Comparison of ENCODE assay signal across 12 mouse cellular contexts in the genomic region with DNA sequence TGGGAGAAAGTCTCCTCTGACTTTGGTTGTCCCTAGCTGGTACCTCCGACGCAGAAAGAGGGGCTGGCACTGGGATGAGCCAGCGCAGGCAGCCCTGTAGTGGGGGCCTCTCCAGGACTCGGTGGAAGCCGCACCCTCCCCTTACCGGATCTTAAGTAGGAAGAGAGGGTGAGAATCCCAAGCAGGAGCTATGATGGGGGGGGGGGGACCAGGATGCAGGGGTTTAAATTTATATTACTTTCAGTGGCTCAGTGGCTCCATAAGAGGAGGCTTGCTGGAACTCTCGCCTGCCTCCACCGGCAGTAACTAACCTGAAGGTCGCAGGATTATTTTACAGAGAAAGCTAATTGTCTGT. TPM values are rescaled to one million over a fixed set of nuclear protein-coding genes. Genes with fewer than 3 reads are reported as not detected.
DNase-seq lines count a peak whose midpoint lies in the region; ATAC-seq and TF ChIP-seq lines count a peak whose summit lies in the region.
"Had no signal": no experiment of that assay in that cellular context is flagged by ENCODE, and none has a peak within 500 bp of the region (broad histone marks: within the 10 kb centered on the region; RNA-seq: fewer than 3 reads in every experiment).

No protein-coding gene starts in this region.

- no peak for ATAC-seq in heart, embryonic 14.5 days (ENCODE audit: insufficient number of reproducible peaks, insufficient read depth, low FRiP score, low read depth)
- no peak for ATAC-seq in forebrain, embryonic 15.5 days (replicated peaks)
- no peak for ATAC-seq in midbrain, embryonic 12.5 days (ENCODE audit: low FRiP score, low read depth)
- ATAC-seq: inflammation-experienced regulatory T-cells, adult 6 months had no signal

- no peak overlapping the region for H3K9ac ChIP-seq in heart, embryonic 14.5 days (ENCODE audit: low read length)
- peak overlapping the region; percentile 32 for H3K9ac ChIP-seq in forebrain, embryonic 15.5 days (replicated peaks)
- no peak overlapping the region for H3K9ac ChIP-seq in midbrain, embryonic 12.5 days (replicated peaks)
- H3K9ac ChIP-seq: liver, embryonic 15.5 days had no signal

- no peak overlapping the region for H3K27ac ChIP-seq in heart, embryonic 14.5 days (replicated peaks in 1 of 2; ENCODE audit: control insufficient read depth in 1 of 2, insufficient read depth in 1 of 2, low read depth in 2 of 2, low read length in 2 of 2)
- peak overlapping the region; percentile 67 for H3K27ac ChIP-seq in forebrain, embryonic 15.5 days (replicated peaks)
- peak overlapping the region; percentile 73 for H3K27ac ChIP-seq in midbrain, embryonic 12.5 days (replicated peaks)
- H3K27ac ChIP-seq: liver, embryonic 15.5 days had no signal

- peaks cover 0 to 21% of the 10 kb centered on the region in 2 experiments; a peak in 3 of 4 replicates for H3K4me1 ChIP-seq in heart, embryonic 14.5 days (ENCODE audit: control insufficient read depth in 2 of 2, insufficient read depth in 2 of 2, low read length in 2 of 2)
- peaks cover 51% of the 10 kb centered on the region for H3K4me1 ChIP-seq in forebrain, embryonic 15.5 days
- peaks cover 59% of the 10 kb centered on the region for H3K4me1 ChIP-seq in midbrain, embryonic 12.5 days

- H3K27me3 ChIP-seq in heart, embryonic 14.5 days (ENCODE audit: control insufficient read depth, insufficient read depth, low read length) = peaks cover 88% of the 10 kb centered on the region
- peaks cover 30% of the 10 kb centered on the region for H3K27me3 ChIP-seq in forebrain, embryonic 15.5 days
- H3K27me3 ChIP-seq in midbrain, embryonic 12.5 days = peaks cover 92% of the 10 kb centered on the region

- no peaks in the 10 kb centered on the region for H3K9me3 ChIP-seq in heart, embryonic 14.5 days (ENCODE audit: control insufficient read depth, low read length)
- H3K9me3 ChIP-seq in forebrain, embryonic 15.5 days = no peaks in the 10 kb centered on the region
- no peaks in the 10 kb centered on the region for H3K9me3 ChIP-seq in midbrain, embryonic 12.5 days
- H3K9me3 ChIP-seq: liver, embryonic 15.5 days had no signal

- WGBS in heart, embryonic 14.5 days = under 1% methylated on average over 9 of the region's 9 CpGs
- 5% methylated on average over 9 of the region's 9 CpGs for WGBS in forebrain, embryonic 15.5 days
- 3% methylated on average over 8 of the region's 9 CpGs for whole genome bisulfite sequencing in midbrain, embryonic 12.5 days

- no peak for TF ChIP-seq POLR2A in brain, embryonic 14.5 days (IDR thresholded peaks at IDR 0.05; ENCODE audit: borderline replicate concordance, extremely low read depth, insufficient read depth, insufficient read length, poor library complexity, severe bottlenecking)

- H3K4me2 ChIP-seq in heart, embryonic 14.5 days (ENCODE audit: low read length) = 0 out of 2 replicates have a peak overlapping the region, but pooled peaks have one; percentile 25
- H3K4me2 ChIP-seq in forebrain, embryonic 15.5 days (replicated peaks) = peak overlapping the region; percentile 33
- H3K4me2 ChIP-seq in midbrain, embryonic 12.5 days (replicated peaks) = peak overlapping the region; percentile 39
- H3K4me2 ChIP-seq: liver, embryonic 15.5 days had no signal

- peak; percentile 5; the same call in 1 of the 2 replicates for TF ChIP-seq CTCF in brain, embryonic 14.5 days (IDR thresholded peaks at IDR 0.05; ENCODE audit: borderline replicate concordance, extremely low read depth, insufficient read depth, insufficient read length)

- no peaks in the 10 kb centered on the region for H3K36me3 ChIP-seq in heart, embryonic 14.5 days (ENCODE audit: control insufficient read depth, insufficient read depth, low read length)
- H3K36me3 ChIP-seq in forebrain, embryonic 15.5 days = no peaks in the 10 kb centered on the region
- no peaks in the 10 kb centered on the region for H3K36me3 ChIP-seq in midbrain, embryonic 12.5 days
- H3K36me3 ChIP-seq: liver, embryonic 15.5 days had no signal

- 0 out of 4 replicates have a peak overlapping the region, but pooled peaks of 1 of the 2 experiments have one; percentile 6 for H3K4me3 ChIP-seq in heart, embryonic 14.5 days (ENCODE audit: control insufficient read depth in 1 of 2, insufficient read depth in 1 of 2, low read depth in 1 of 2, low read length in 2 of 2)
- H3K4me3 ChIP-seq in forebrain, embryonic 15.5 days = peak overlapping the region; percentile 13; the same call in 1 of the 2 replicates
- H3K4me3 ChIP-seq in midbrain, embryonic 12.5 days = peak overlapping the region; percentile 14
- H3K4me3 ChIP-seq: liver, embryonic 15.5 days had no signal

- no peak for DNase-seq in heart, adult 8-10 months (ENCODE audit: low spot score)
- DNase-seq in brain, embryonic 14.5 days (ENCODE audit: low read depth) = peak; percentile 57
- DNase-seq in cerebellum, adult 9-10 months = no peak
- no peak for DNase-seq in liver
- DNase-seq in cerebellum, postnatal 14 days = no peak

RNA-seq across cellular contexts. Expression of a gene that starts 5.0 kb away (rescaled TPM):
- not detected in 2 replicates for polyA plus RNA-seq in heart, embryonic 14.5 days (2014; fragmentation: Nextera tagmentation; extraction: Ambion mirVana)
- not detected for total RNA-seq in heart, adult 8-10 months (2022)
- 46.1 and 99.1 TPM in 2 replicates for polyA plus RNA-seq in brain, embryonic 14.5 days (2012; rRNA removed)
- polyA plus RNA-seq in forebrain, embryonic 15.5 days (2015; fragmentation: Nextera tagmentation; extraction: Ambion mirVana) = 89.7 and 111 TPM in 2 replicates
- 83.0 and 155 TPM in 2 replicates for polyA plus RNA-seq in midbrain, embryonic 12.5 days (2016; fragmentation: Nextera tagmentation; extraction: Ambion mirVana)
- total RNA-seq: gastrocnemius, adult 8-10 months; monocyte, adult 5-6 weeks had no signal
- polyA plus RNA-seq: inflammation-experienced regulatory T-cells, adult 6 months; liver, embryonic 15.5 days had no signal

Comparison
In these comparisons a context has a peak if more than half of its experiments do, and no peak if none do; other contexts are left out.
1. H3K27ac ChIP-seq: peak in forebrain, embryonic 15.5 days (single experiment) and midbrain, embryonic 12.5 days (single experiment); none in heart, embryonic 14.5 days (0 of 2).
2. RNA of a gene that starts 5.0 kb away (polyA plus RNA-seq): 89.7 to 111 TPM in forebrain, embryonic 15.5 days, 83.0 to 155 TPM in midbrain, embryonic 12.5 days and 46.1 to 99.1 TPM in brain, embryonic 14.5 days; not detected in heart, embryonic 14.5 days; every median in the first group is over 10 times any median in the second.
3. Peak in every context shown above with its lines, with median percentiles within 50 percentile points of each other: H3K4me2 ChIP-seq.